Mouse (Mus musculus): ENCODE measurements around the gene Srek1.

Gene Srek1

DNA sequence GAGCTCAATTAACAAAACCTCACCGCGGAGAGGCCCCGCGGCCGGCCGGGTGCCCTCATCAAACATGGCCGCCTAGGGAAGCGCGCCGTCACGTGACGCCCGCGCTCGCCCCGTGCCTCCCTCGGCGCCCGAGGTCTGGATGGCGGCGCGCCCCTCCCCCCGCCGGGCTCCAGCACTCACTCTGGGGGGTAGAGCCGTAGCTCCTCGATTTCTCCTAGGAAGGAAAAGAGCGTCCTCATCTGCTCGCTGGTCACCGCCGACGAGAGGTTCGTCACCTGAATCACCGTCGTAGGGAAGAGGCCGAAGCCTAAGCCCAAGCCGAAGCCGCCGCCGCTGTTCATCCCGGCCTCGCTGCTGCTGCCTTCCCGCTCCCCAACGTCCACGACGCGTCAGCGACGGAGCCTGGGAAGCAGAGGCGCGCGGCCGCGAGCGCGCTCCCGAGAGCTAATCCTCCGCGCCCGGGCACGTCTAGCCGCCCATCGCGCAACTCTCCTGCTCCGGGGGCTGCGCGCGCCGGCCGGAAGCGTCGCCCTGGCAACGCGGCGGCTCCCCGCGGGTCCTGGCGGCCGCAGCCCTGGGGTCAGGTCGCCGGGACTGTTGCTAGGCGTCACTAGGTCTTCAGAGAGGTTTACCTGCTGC, at the start of gene Srek1:
Gene Srek1, minus strand, starts transcription at position 490 of the 639 bp plus-strand sequence.
- DNase-seq: peak; percentile 93

DNA sequence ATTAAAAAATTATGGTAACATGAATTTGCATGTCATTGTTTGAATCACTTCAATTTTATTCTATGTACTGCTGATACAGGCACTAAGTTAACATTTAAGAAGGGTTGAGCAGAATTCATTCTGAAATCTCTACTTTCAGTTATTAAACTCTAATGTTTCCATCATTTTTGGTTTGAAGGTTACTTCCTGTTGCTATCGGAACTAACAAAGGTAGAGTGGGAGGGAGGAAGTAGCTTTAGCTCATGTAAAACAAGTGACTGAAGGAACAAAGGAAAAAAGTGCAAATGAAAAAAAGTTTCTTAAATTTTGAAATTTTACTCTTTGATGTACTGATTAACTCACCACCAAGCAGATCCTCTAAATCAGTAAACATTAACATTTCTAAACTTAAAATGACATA, 47.9 kb upstream of the Srek1 start:
- no peak for DNase-seq

DNA sequence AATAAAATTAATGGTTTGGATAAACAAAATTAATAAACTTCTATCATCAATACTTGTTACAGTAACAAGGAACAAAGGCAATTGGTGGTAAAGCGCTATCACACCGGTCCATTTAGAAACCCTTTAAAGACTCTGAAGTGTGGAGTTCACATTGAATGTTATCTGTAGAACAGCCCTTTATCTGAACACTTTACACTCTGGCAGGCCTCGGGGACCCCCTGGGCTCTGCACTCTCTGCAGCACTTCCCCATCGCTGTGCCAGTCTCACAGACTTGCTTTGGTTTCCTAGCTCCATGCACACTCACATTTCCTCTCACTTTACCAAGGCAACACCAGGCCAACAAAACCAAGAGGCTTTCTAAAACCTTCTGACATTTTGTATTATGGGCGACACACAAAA, 45.0 kb upstream of the Srek1 start:
- no peak for DNase-seq

DNA sequence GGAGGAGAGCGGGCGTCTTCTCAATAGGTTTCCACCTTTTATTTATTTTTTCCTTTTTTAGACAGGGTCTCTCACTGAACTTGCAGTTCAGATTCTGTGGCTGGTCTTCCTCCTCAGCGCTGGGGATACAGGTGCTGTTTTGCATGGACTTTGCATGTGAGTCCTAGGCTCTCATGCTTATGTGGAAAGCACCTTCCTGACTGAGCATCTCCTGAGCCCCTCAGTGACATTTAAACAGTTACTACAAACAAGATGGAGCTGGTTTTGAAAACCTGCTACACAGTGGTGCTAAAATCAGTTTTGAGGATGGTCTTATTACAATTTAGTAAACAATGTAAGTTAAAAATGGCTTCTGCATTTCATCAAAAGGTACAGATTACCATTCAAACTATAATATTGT, 43.5 kb upstream of the Srek1 start:
- no peak for DNase-seq

DNA sequence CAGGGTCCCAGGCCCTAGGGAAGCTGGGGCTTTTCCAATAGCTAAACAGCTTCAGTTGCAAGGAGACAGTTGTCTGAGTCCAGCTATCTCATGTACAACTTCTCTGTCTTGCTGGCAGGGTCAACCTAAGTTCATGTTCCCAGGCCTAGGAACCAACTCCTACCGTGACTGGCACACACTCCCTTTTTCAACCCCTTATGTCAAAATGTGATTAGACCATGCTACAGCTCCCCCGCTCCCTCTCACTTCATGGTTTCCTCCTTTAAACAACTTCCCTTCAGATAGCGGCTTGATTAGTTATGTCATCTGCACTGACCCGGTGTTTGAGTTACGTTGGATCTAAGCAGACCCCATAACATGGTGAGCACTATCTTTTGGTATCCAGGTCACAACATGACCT, 33.1 kb upstream of the Srek1 start:
- DNase-seq: no peak

DNA sequence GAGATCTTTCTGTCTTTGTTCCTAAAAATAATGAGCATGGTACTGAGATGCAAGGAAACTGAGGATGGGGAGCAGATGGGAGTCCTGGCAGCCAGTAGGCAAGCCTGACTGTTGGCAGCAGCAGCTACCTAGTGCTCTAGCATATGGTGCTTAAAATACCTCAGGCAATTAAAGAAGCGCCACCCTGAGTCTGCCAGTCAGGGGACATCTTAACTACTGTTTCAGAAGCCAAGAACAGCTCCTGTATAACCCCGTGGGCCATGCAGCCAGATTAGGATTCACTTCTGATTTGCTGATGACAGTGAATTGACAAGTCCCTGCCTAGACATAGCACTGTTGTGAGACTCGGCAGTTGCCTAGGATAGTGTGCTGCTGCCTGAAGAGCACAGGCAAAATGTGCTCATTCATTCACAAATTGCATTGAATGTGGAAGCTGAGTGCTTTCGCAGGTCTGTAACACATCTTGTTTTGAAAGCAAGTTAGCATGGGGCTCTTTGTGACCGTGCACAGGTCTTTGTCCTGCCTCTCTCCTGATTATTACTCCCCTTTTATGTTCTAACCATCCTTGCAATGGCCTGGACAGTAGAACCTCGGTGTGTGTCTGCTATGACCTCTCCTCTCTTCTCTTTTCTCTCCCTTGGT, 31.9 kb upstream of the Srek1 start:
- DNase-seq: peak; percentile 84

DNA sequence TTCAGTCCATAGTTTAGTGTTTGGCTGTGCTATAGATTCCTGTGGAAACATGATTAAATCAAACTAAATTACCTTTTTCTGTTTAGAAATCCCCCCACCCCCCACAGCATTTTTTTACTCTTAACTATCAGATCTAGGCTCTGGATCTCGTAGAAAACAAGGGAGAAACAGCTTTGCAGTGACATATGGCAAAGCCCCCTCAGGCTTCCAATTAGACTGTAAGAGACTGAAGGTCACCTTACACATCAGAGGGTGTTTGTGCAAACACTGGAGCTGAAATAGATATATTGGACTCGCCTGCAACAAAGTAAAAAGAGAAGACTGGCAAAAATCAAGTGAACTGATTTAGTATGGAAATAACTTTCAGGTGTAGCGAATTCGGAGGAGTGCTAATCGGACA, 29.3 kb upstream of the Srek1 start:
- no peak for DNase-seq

DNA sequence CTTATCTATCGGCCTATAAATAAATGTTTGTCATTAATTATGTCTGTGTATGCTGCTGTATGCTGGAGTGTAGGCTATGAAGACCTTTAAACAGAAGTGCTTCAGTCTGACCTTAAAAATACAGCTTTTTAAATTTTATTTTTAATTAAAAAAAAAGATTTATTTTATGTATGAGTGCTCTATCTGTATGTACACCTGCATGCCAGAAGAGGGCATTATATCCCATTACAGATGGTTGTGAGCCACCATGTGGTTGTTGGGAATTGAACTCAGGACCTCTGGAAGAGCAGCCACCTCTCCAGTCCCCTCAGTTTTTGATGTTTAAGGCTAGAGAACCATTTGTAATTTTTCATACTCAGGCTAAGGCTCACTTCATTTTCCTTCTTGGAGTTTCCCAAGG, 26.6 kb upstream of the Srek1 start:
- DNase-seq: no peak

DNA sequence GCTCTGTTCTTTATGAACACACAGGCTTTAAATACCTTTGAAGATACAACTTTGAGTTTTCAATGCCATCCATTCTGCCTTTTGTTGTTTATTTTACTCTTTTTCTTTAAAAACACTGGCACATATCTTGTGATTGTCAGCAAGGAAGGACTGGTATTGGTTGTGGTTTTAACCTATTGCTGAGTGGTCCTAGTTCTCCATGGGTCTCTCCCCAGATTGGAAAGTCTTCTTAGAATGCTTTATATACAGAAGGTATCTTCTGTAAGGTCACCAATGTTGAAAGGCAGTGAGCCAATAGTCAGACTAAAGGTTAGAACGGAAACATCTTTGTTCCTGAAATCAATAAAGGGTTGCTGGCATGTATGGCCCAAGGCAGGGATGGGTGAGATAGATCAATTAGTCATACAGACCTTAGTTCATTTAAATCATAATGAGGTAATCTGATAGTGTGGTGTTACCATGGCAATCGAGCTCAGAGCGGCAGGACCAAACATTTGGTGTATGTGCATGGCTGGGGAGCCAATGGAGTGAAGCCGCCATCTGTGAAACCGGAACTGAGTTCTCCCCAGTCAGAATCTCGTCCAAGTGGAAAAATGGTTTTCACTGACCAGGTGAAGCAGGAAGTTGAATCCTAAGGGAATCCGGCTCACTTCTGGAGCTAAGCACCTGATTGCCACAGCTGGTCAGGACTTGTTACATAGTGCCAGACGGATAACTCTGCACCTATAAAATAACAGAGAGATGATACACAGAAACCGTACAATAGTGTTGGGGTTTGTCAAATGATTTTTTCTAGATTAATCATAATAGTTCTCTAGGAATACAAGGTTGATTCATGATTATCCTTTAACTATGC, 20.5 kb upstream of the Srek1 start:
- DNase-seq: peak; percentile 39

DNA sequence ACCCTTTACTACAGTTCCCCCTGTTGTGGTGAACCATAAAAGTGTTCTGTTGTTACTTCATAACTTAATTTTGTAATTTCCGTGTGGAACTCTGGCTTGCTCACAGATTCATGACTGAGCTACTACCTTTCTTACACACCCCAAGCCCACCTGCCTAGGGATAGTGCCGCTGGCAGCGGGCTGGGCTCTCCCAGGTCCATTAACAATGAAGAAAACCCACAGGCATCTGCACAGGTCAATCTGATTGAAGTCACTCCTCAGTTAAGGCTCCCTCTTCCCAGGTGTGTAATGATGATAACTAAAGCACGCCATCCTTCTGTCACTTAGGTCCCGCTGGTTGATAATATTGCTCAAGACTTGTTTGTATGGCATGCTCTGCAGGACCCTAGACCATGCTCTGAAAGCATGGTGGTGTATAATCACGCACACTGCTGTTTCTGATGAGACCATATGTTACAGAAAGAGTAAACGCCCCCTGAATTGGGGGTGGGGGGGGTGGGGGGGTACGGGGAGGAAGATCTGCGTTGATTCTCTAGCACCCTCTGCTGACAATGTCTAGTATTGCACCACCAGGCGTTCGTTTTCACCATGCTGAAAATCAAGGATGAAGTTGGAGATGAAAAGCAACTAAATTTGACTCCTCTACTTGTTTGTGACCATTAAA, 5.6 kb upstream of the Srek1 start:
- DNase-seq: no peak

DNA sequence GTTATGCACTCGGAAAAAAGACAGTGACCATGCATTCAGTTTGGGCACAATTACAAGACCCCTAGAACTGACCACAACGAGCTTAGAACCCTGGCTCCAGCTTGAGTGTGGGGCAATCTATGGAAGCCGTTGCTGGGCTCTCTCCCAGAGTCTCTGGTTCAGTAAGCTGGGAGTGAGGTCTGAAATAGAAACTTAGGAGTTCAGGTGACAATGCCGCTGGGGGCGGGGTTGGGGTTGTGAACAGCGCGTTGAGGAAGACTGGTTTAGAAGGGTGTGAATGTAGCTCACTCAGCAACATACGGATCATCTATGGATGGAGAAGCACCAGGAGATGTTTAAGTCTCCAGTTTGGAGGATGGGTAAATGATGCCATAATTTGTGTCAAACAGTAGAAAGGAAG, 2.7 kb upstream of the Srek1 start:
- no peak for DNase-seq

DNA sequence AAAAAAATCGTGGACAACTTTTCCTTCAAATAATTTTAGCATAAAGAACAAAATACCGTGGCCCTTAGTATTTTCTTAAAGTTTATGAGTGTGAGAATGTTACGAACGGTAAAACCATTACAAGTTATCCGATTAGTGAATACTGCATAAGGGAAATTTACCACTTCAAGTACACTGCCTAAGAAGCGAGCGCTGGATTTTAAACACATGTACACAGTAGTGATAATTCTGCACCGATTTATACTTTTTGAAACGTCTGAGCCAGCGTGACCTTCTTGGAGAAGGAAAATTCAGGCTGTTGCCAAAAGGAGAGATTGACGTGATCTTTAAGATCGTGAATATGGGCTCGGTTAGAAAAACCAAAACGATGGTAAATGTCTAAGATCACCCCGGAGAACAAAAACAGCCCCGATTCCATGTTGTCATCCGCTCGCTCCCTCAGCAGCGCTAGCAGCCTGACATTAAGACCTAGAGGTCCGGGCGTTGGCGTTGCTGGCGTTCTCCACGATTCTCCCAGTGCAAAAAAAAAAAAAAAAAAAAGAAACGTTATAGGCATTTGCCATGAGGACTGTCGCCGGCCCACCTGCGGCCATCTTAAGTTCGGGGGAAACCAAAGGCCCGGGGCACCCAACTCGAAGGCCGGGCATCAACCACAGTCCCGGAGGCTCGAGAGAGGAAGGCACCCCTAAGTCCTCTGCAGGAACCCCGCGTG, 845 bp downstream of the Srek1 start:
- DNase-seq: no peak

DNA sequence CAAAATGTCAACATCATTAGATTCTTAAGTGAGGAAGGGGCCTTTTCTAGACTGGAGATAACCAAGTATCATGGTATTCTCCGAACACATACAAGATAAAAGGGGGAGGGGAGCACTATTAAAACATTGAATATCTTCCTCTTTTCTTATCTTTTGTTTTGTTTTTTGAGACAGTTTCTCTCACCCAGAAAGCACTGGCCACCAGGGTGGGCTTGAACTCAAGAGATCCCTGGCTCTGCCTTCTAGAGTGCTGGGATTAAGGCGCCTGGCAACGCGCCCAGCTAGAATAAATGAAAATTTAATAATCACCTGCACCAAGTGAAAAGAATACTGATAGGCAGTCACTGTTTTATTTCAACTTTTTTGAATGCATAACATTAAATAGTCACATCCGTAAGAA, 1.5 kb downstream of the Srek1 start:
- no peak for DNase-seq

DNA sequence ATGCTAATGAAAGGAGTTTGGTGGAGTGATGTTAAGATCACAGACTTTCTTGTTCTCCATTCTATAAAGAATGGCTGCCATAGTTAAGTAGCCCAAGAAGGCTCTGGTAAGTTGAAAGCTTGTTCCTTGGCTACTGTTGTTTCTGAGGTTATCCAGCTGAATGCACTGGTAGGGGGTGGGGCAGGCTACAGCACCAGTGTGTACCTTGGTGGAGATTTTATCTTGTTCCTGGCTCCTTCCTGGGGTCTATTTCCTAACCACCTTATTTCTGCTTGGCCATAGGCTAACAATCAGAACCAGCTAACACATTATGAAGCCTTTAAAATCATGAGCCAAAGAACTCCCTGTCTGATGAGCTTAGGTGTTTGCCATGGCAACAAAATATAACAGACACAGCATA, 3.6 kb downstream of the Srek1 start:
- no peak for DNase-seq

DNA sequence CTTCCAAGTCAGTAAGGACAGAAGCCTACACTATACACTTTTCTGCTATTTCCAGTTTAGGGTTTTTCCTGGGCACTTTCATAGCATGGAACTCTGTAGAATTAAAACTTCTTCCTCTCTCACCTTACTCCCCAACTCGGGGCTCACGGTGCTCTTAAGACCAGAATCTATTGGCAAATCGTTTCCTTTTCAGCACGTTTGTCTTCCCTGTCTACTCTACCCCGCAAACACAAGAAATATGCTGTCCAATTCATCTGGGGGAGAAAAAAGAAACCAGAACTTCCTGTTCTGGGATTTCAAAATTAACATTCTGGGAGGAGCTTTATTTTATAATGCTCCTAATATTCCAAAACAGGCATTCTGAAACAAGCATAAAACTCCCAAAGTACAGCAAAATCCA, 6.5 kb downstream of the Srek1 start:
- DNase-seq: no peak

DNA sequence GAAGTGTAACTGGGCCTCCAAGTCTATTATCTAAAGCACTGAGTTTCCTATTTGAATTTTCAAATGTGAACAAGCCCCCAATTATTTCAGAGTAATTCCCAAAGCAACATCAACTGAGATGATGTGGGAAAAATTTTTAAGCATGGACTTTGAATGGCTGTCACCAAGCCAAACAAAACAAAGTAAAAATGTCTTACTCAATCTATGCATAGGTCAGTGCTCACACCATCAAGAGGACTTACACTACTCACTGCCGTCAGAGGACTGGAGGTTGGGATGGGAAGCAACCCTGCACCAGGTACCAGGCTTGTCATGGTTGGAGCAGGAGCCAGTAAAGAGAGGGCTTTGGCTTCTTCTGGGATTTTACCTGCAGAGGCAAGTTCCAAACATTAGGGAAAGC, 10.8 kb downstream of the Srek1 start:
- no peak for DNase-seq

DNA sequence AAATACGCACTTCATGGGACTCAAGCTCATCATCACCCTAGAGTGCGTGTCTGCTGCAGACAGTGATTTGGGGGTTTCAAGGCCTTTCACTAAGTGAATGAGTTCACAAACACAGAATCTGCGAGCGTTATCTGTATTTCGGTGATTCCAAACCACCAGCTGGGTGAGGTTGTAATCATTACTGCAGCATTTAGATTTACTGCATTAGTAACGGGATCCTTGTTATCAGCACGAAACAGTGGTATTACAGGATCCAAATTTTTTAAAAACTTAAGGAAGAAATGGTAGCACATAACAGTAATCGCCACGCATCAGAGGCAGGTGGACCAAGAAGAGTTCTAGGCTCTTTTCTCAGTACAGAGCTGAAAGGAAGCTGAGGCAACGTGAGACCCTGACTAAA, 12.4 kb downstream of the Srek1 start:
- no peak for DNase-seq

DNA sequence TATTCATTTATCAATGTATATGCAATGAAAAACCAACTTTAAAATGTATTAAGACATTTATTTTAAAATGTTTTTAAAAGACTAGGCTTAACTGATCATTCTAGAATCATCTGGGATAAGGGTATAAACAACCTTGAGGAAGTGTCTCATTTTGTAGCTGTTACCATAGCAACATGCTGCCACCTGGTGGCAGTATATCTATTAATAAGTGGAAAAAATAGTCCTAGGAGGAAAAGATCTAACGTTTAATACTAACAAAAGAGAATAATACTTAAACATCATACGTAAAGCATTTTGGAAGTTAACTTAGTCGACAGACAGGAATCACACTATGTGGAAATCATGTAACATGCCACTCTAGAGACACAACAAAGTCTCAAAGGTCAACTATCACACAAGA, 23.0 kb downstream of the Srek1 start:
- DNase-seq: no peak

DNA sequence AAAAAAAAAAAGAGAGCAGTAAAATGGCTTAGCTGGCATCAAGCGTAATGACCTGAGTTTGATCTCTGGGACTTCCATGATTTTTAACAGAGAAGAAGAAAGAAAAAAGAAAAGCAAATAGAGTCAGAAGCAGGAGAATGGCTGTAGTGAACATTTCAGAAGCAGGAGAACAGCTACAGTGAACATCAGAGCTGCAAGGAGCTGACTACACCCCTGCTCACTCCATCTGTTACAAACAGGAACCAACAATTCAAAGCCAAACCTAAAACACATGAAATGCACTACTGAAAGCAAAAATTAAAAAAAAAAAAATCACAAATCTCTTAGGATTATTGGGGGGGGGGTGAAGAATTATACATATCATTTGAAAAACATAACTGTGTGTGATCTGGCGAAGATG, 28.7 kb downstream of the Srek1 start:
- DNase-seq: peak; percentile 45

DNA sequence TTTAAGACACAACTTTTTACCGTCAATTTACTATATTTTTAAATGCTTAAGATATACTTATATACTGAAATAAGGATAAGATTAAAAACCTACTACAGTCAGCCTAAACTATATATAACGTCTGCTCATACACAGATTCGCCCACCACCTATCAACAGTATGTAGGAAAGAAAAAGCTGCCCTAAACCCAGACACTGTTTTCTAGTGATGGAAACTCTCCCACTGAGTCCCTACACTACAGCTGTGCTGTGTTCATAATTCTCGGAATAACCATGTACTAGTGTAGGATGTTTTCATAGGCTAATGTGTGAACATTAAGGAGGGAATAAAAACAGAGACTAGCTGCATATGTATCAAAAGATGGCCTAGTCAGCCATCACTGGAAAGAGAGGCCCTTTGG, 29.2 kb downstream of the Srek1 start:
- DNase-seq: no peak

DNA sequence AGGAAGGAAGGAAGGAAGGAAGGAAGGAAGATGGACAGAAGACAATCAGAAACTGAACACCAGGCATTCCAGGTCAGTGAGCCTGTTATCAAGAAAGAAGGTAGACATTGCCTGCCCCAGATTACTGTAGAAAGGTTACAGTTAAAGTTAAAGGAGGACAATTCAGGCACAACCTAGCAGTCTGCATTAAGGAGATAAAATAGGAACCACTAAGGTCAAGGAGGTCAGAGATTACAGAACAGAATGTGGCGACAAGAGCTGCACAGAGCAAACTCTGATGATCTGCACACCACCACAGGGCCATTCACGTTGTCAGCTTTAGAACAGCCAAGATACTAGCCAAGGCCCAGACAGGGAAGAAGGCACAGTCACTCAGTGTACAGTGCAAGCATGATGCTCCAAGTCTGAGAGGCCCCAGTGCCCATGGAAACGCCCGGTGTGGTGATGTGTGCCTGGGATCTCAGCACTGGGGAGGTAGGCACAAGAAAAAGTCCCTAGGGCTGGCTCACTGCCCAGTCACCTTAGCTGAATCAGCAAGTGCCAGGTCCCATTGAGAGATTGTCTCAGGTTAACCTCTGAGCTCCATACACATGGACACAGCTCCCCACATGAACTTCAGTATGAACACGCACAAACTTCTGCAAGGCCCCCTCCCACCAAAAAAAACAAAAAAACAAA, 38.9 kb downstream of the Srek1 start:
- no peak for DNase-seq

DNA sequence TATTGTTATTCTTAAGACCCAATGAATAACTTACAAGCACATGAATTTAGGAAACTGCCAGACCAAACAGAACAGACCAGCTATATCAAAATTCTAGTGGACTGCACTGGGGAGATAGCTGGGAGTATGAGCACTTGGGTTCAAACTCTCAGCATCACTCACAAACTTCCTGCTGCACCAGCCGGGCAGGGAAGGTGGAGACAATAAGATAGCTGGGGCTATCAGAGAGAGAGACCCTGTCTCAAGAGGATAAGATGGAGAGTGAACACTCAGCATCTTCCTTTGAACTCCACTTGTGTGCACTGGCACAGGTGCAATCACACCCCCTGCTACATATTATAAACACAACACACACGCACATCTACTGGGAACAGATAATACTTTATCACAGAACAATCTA, 47.5 kb downstream of the Srek1 start:
- DNase-seq: no peak

All from layer of hippocampus, adult 9-11 months (tissue).